Mouse (Mus musculus) forebrain, embryonic 11.5 days (tissue): ENCODE data around the gene Ergic1. TPM values are rescaled to one million over a fixed set of nuclear protein-coding genes. Genes with fewer than 3 reads are reported as not detected.

Experiments
- ATAC-seq: fragments of 200-750 bp; cut with Nextera tagmentation; replicated peaks from 2 replicates; pipeline ENCODE4 v1.8.0; 2017; ENCODE audit warnings: moderate TSS enrichment; ENCODE audit not compliant: low FRiP score
- DNase-seq: peaks from one replicate; pipeline ENCODE4 v3.0.0-alpha.2; 2017; ENCODE audit warnings: low spot score
- H3K27ac ChIP-seq: fragments of 300-500 bp; sonication (generic); 2 replicates; pipeline ENCODE4 v1.5.1; 2014; ENCODE audit warnings: low read depth, low read length
- H3K27me3 ChIP-seq: fragments of 300-500 bp; sonication (generic); 2 replicates; pipeline ENCODE4 v1.6.1; 2014; ENCODE audit warnings: mild to moderate bottlenecking, low read length, mixed read lengths; ENCODE audit not compliant: control insufficient read depth, insufficient read depth
- H3K36me3 ChIP-seq: fragments of 300-500 bp; sonication (generic); 2 replicates; pipeline ENCODE4 v1.6.1; 2014; ENCODE audit warnings: mild to moderate bottlenecking, low read length, moderate library complexity, mixed read lengths; ENCODE audit not compliant: control insufficient read depth, insufficient read depth
- H3K4me1 ChIP-seq: fragments of 300-500 bp; sonication (generic); replicated peaks from 2 replicates; pipeline ENCODE4 v1.6.1; 2014; ENCODE audit warnings: low read length, mixed read lengths; ENCODE audit not compliant: control insufficient read depth, insufficient read depth
- H3K4me2 ChIP-seq: fragments of 300-500 bp; sonication (generic); 2 replicates; pipeline ENCODE4 v1.6.1; 2014; ENCODE audit warnings: low read depth, mild to moderate bottlenecking, low read length, moderate library complexity, mixed read lengths; ENCODE audit not compliant: severe bottlenecking
- H3K4me3 ChIP-seq: fragments of 300-500 bp; sonication (generic); 2 replicates; pipeline ENCODE4 v1.5.1; 2014; ENCODE audit warnings: low read depth, low read length
- H3K9ac ChIP-seq: fragments of 300-500 bp; sonication (generic); 2 replicates; pipeline ENCODE4 v1.6.1; 2014; ENCODE audit warnings: low read length
- H3K9me3 ChIP-seq: fragments of 300-500 bp; sonication (generic); 2 replicates; pipeline ENCODE4 v1.6.1; 2016; ENCODE audit warnings: low read length, mixed read lengths; ENCODE audit not compliant: control insufficient read depth
- WGBS: fragments of 180-500 bp; shearing (Covaris S2); extraction: QIAGEN DNeasy Blood & Tissue Kit; methylation state at CpG from one replicate; pipeline ENCODE4 v1.1.7; 2014; 5-methylcytosine and 5-hydroxymethylcytosine counted together
- polyA plus RNA-seq: library from polyadenylated mRNA; unstranded; fragments of >200 nt; fragmentation: Nextera tagmentation; extraction: Ambion mirVana; gene quantifications from 2 replicates; pipeline ENCODE4 v1.2.1, GENCODE M21; 2014

Ergic1 gene
- polyA plus RNA-seq, 1 experiment from 2014 or later: 139 TPM

GRCm38 (mm10) chr17:26549148-26549809 is 12.0 kb upstream of the Ergic1 start:
- no peak overlapping the region for H3K4me2 ChIP-seq
- H3K36me3 ChIP-seq: no peaks in the 10 kb centered on the region
- no peak overlapping the region for H3K9ac ChIP-seq
- no peak for DNase-seq
- H3K27me3 ChIP-seq: no peaks in the 10 kb centered on the region
- H3K4me1 ChIP-seq: no peaks in the 10 kb centered on the region
- 12% methylated on average over 12 of the region's 12 CpGs for WGBS
- no peaks in the 10 kb centered on the region for H3K9me3 ChIP-seq
- H3K4me3 ChIP-seq: no peak overlapping the region
- H3K27ac ChIP-seq: no peak overlapping the region
- ATAC-seq: no peak

- no peak for ATAC-seq
- H3K27ac ChIP-seq: no peak overlapping the region
- no peaks in the 10 kb centered on the region for H3K27me3 ChIP-seq
- no peak overlapping the region for H3K4me2 ChIP-seq
- H3K4me3 ChIP-seq: no peak overlapping the region
- H3K9ac ChIP-seq: no peak overlapping the region
- H3K4me1 ChIP-seq: no peaks in the 10 kb centered on the region
- H3K36me3 ChIP-seq: no peaks in the 10 kb centered on the region
- no peaks in the 10 kb centered on the region for H3K9me3 ChIP-seq
- 87% methylated on average over 6 of the region's 6 CpGs for WGBS
- no peak for DNase-seq
Measured at GRCm38 (mm10) chr17:26551104-26551503, 10.2 kb upstream of the Ergic1 start.

GRCm38 (mm10) chr17:26553033-26553432 is 8.3 kb upstream of the Ergic1 start:
- 74% methylated on average over 3 of the region's 3 CpGs for whole genome bisulfite sequencing
- DNase-seq: no peak

GRCm38 (mm10) chr17:26560526-26561289 is 581 bp upstream of the Ergic1 start:
- Histone ChIP-seq H3K9me3 (no peaks in the 10 kb centered on the region), H3K36me3 (peaks cover 2% of the 10 kb centered on the region; the same call in 1 of the 2 replicates), H3K4me1 (peaks cover 14% of the 10 kb centered on the region), H3K27ac (peak overlapping the region; percentile 48), H3K4me2 (peak overlapping the region; percentile 74), H3K4me3 (peak overlapping the region; percentile 84), H3K9ac (peak overlapping the region; percentile 82), H3K27me3 (no peaks in the 10 kb centered on the region)
- no peak for DNase-seq
- WGBS: 37% methylated on average over 9 of the region's 9 CpGs
- peak; percentile 29; the same call in 1 of the 2 replicates for ATAC-seq

More at GRCm38 (mm10) chr17:26553033-26553432, 8.3 kb upstream of the Ergic1 start:
- Histone ChIP-seq H3K9me3 (no peaks in the 10 kb centered on the region), H3K4me1 (no peaks in the 10 kb centered on the region), H3K36me3 (no peaks in the 10 kb centered on the region), H3K27ac (no peak overlapping the region), H3K4me2 (no peak overlapping the region), H3K27me3 (no peaks in the 10 kb centered on the region), H3K9ac (no peak overlapping the region), H3K4me3 (no peak overlapping the region)
- ATAC-seq: no peak

GRCm38 (mm10) chr17:26561651-26562181 is 427 bp downstream of the Ergic1 start, which contains the start of gene Dusp1:
TSS of gene Dusp1 (minus strand) at chr17:26562128.
- Histone ChIP-seq H3K4me2 (peak within 1 kb of the TSS; percentile 74), H3K27ac (peak within 1 kb of the TSS; percentile 48), H3K9ac (peak within 1 kb of the TSS; percentile 82), H3K36me3 (peaks cover 2% of the 10 kb centered on the region; the same call in 1 of the 2 replicates), H3K9me3 (no peaks in the 10 kb centered on the region), H3K4me3 (peak within 1 kb of the TSS; percentile 84), H3K4me1 (peaks cover 14% of the 10 kb centered on the region), H3K27me3 (no peaks in the 10 kb centered on the region)
- ATAC-seq: peak; percentile 84
- WGBS: under 1% methylated on average over 24 of the region's 25 CpGs
- DNase-seq: no peak

GRCm38 (mm10) chr17:26562292-26562691 is 1.0 kb downstream of the Ergic1 start:
- Histone ChIP-seq H3K27me3 (no peaks in the 10 kb centered on the region), H3K4me1 (peaks cover 14% of the 10 kb centered on the region), H3K36me3 (peaks cover 2% of the 10 kb centered on the region; the same call in 1 of the 2 replicates), H3K9ac (peak overlapping the region; percentile 82), H3K4me2 (peak overlapping the region; percentile 74), H3K9me3 (no peaks in the 10 kb centered on the region), H3K27ac (no peak overlapping the region), H3K4me3 (peak overlapping the region; percentile 84)
- ATAC-seq (no peak), DNase-seq (no peak)
- WGBS: 69% methylated on average over 4 of the region's 4 CpGs

GRCm38 (mm10) chr17:26563476-26563875 is 2.2 kb downstream of the Ergic1 start:
- Histone ChIP-seq H3K9ac (no peak overlapping the region), H3K9me3 (no peaks in the 10 kb centered on the region), H3K36me3 (peaks cover 8% of the 10 kb centered on the region), H3K27ac (no peak overlapping the region), H3K4me1 (peaks cover 14% of the 10 kb centered on the region), H3K27me3 (no peaks in the 10 kb centered on the region), H3K4me3 (no peak overlapping the region), H3K4me2 (no peak overlapping the region)
- DNase-seq (no peak), ATAC-seq (no peak)
- 90% methylated on average over 6 of the region's 6 CpGs for WGBS

- H3K4me3 ChIP-seq: no peak overlapping the region
- H3K27me3 ChIP-seq: no peaks in the 10 kb centered on the region
- ATAC-seq (no peak), DNase-seq (no peak)
- no peak overlapping the region for H3K27ac ChIP-seq
- no peaks in the 10 kb centered on the region for H3K9me3 ChIP-seq
- peaks cover 14% of the 10 kb centered on the region for H3K4me1 ChIP-seq
- WGBS: 66% methylated on average over 9 of the region's 9 CpGs
- no peak overlapping the region for H3K9ac ChIP-seq
- H3K4me2 ChIP-seq: no peak overlapping the region
- peaks cover 8% of the 10 kb centered on the region for H3K36me3 ChIP-seq
Measured at GRCm38 (mm10) chr17:26564439-26564838, 3.1 kb downstream of the Ergic1 start.
